Mouse (Mus musculus): ENCODE results near the gene Cyp2c70. TPM values are rescaled to one million over a fixed set of nuclear protein-coding genes. Genes with fewer than 3 reads are reported as not detected.
"Not testable (repeated sequence)": the region's sequence is repeated elsewhere in the genome, so short reads cannot be mapped to it uniquely, and the experiment has no call there.

The Cyp2c70 gene
- not detected in 2 replicates for polyA plus RNA-seq (2015; fragmentation: Nextera tagmentation; extraction: Ambion mirVana)

GRCm38 (mm10) chr19:40187160-40187559 lies at the start of gene Cyp2c70:
Cyp2c70 (minus strand) TSS chr19:40187333.
- Histone ChIP-seq H3K9me3 (no peaks in the 10 kb centered on the region), H3K4me3 (no peak within 1 kb of the TSS), H3K27me3 (replicated peaks) (no peaks in the 10 kb centered on the region), H3K27ac (no peak within 1 kb of the TSS), H3K36me3 (replicated peaks) (no peaks in the 10 kb centered on the region), H3K4me2 (no peak within 1 kb of the TSS), H3K4me1 (no peaks in the 10 kb centered on the region), H3K9ac (no peak within 1 kb of the TSS)
- 84% methylated on average over 5 of the region's 5 CpGs for WGBS
- ATAC-seq (replicated peaks), result no peak

- Histone ChIP-seq H3K9ac (no peak overlapping the region), H3K27ac (no peak overlapping the region), H3K4me3 (no peak overlapping the region), H3K27me3 (replicated peaks) (no peaks in the 10 kb centered on the region), H3K4me1 (no peaks in the 10 kb centered on the region), H3K36me3 (replicated peaks) (no peaks in the 10 kb centered on the region), H3K9me3 (no peaks in the 10 kb centered on the region), H3K4me2 (no peak overlapping the region)
- ATAC-seq (replicated peaks), result no peak
- 94% methylated on average over 2 of the region's 2 CpGs for WGBS
Observed at GRCm38 (mm10) chr19:40232560-40232959, 45.4 kb upstream of the Cyp2c70 start.

GRCm38 (mm10) chr19:40231825-40232541 lies 44.9 kb upstream of the Cyp2c70 start:
- 79% methylated on average over 7 of the region's 7 CpGs for WGBS
- ATAC-seq (replicated peaks), result no peak; the same call in 1 of the 2 replicates

GRCm38 (mm10) chr19:40231074-40231738 lies 44.1 kb upstream of the Cyp2c70 start:
- ATAC-seq (replicated peaks), result no peak
- Histone ChIP-seq H3K9ac (no peak overlapping the region), H3K27ac (no peak overlapping the region), H3K4me1 (no peaks in the 10 kb centered on the region), H3K27me3 (replicated peaks) (no peaks in the 10 kb centered on the region), H3K9me3 (no peaks in the 10 kb centered on the region), H3K36me3 (replicated peaks) (no peaks in the 10 kb centered on the region), H3K4me3 (no peak overlapping the region), H3K4me2 (no peak overlapping the region)
- WGBS, result 89% methylated on average over 13 of the region's 13 CpGs

More at GRCm38 (mm10) chr19:40231825-40232541, 44.9 kb upstream of the Cyp2c70 start:
- H3K4me3 ChIP-seq, result no peak overlapping the region
- H3K27ac ChIP-seq, result no peak overlapping the region
- no peaks in the 10 kb centered on the region for H3K4me1 ChIP-seq
- H3K9me3 ChIP-seq, result no peaks in the 10 kb centered on the region
- no peaks in the 10 kb centered on the region for H3K27me3 ChIP-seq (replicated peaks)
- no peak overlapping the region for H3K4me2 ChIP-seq
- H3K36me3 ChIP-seq (replicated peaks), result no peaks in the 10 kb centered on the region
- H3K9ac ChIP-seq, result no peak overlapping the region

- H3K4me1 ChIP-seq, result no peaks in the 10 kb centered on the region
- 90% methylated on average over 12 of the region's 12 CpGs for WGBS
- no peaks in the 10 kb centered on the region for H3K27me3 ChIP-seq (replicated peaks)
- H3K4me3 ChIP-seq, result no peak overlapping the region
- H3K4me2 ChIP-seq, result no peak overlapping the region
- no peak overlapping the region for H3K27ac ChIP-seq
- no peaks in the 10 kb centered on the region for H3K36me3 ChIP-seq (replicated peaks)
- no peaks in the 10 kb centered on the region for H3K9me3 ChIP-seq
- ATAC-seq (replicated peaks), result no peak
- H3K9ac ChIP-seq, result no peak overlapping the region
Observed at GRCm38 (mm10) chr19:40226516-40227151, 39.5 kb upstream of the Cyp2c70 start.

- Histone ChIP-seq H3K4me3 (no peak overlapping the region), H3K36me3 (replicated peaks) (no peaks in the 10 kb centered on the region), H3K4me2 (no peak overlapping the region), H3K27ac (no peak overlapping the region), H3K4me1 (no peaks in the 10 kb centered on the region), H3K9me3 (no peaks in the 10 kb centered on the region), H3K9ac (no peak overlapping the region), H3K27me3 (replicated peaks) (no peaks in the 10 kb centered on the region)
- 72% methylated on average over 5 of the region's 5 CpGs for WGBS
- ATAC-seq (replicated peaks), result peak; percentile 37; the same call in 1 of the 2 replicates
Observed at GRCm38 (mm10) chr19:40225761-40226110, 38.6 kb upstream of the Cyp2c70 start.

- no peak overlapping the region for H3K4me2 ChIP-seq
- H3K4me3 ChIP-seq, result no peak overlapping the region
- H3K9ac ChIP-seq, result no peak overlapping the region
- H3K36me3 ChIP-seq (replicated peaks), result no peaks in the 10 kb centered on the region
- H3K27ac ChIP-seq, result no peak overlapping the region
- no peaks in the 10 kb centered on the region for H3K27me3 ChIP-seq (replicated peaks)
- ATAC-seq (replicated peaks), result peak; percentile 89
- WGBS, result 70% methylated on average over 5 of the region's 5 CpGs
- no peaks in the 10 kb centered on the region for H3K9me3 ChIP-seq
- no peaks in the 10 kb centered on the region for H3K4me1 ChIP-seq
Observed at GRCm38 (mm10) chr19:40225102-40225760, 38.1 kb upstream of the Cyp2c70 start.

- H3K27me3 ChIP-seq (replicated peaks); H3K4me1 ChIP-seq; H3K4me3 ChIP-seq; ATAC-seq (replicated peaks); H3K4me2 ChIP-seq; H3K9ac ChIP-seq; H3K36me3 ChIP-seq (replicated peaks); H3K27ac ChIP-seq; H3K9me3 ChIP-seq: not testable (repeated sequence)
- WGBS, result 93% methylated on average over 9 of the region's 9 CpGs
Observed at GRCm38 (mm10) chr19:40222307-40222706, 35.2 kb upstream of the Cyp2c70 start.

GRCm38 (mm10) chr19:40220878-40221277 lies 33.7 kb upstream of the Cyp2c70 start:
- Histone ChIP-seq H3K9ac (no peak overlapping the region), H3K9me3 (no peaks in the 10 kb centered on the region), H3K36me3 (replicated peaks) (no peaks in the 10 kb centered on the region), H3K4me1 (no peaks in the 10 kb centered on the region), H3K4me2 (no peak overlapping the region), H3K27ac (no peak overlapping the region), H3K4me3 (no peak overlapping the region), H3K27me3 (replicated peaks) (no peaks in the 10 kb centered on the region)
- 87% methylated on average over 5 of the region's 5 CpGs for WGBS
- no peak for ATAC-seq (replicated peaks)

GRCm38 (mm10) chr19:40202947-40203346 lies 15.8 kb upstream of the Cyp2c70 start:
- peak; percentile 42; the same call in 1 of the 2 replicates for ATAC-seq (replicated peaks)
- 28% methylated on average over 4 of the region's 4 CpGs for WGBS

GRCm38 (mm10) chr19:40190596-40190995 lies 3.5 kb upstream of the Cyp2c70 start:
- Histone ChIP-seq H3K4me2 (no peak overlapping the region), H3K9ac (no peak overlapping the region), H3K4me3 (no peak overlapping the region), H3K9me3 (no peaks in the 10 kb centered on the region), H3K27ac (no peak overlapping the region), H3K27me3 (replicated peaks) (no peaks in the 10 kb centered on the region), H3K36me3 (replicated peaks) (no peaks in the 10 kb centered on the region), H3K4me1 (no peaks in the 10 kb centered on the region)
- no peak for ATAC-seq (replicated peaks)
- WGBS, result 93% methylated on average over 10 of the region's 10 CpGs

More at GRCm38 (mm10) chr19:40202947-40203346, 15.8 kb upstream of the Cyp2c70 start:
- not testable (repeated sequence) for H3K9ac ChIP-seq; H3K36me3 ChIP-seq (replicated peaks); H3K4me3 ChIP-seq; H3K4me2 ChIP-seq; H3K9me3 ChIP-seq; H3K4me1 ChIP-seq; H3K27me3 ChIP-seq (replicated peaks); H3K27ac ChIP-seq

GRCm38 (mm10) chr19:40183600-40183999 lies 3.5 kb downstream of the Cyp2c70 start:
- no peaks in the 10 kb centered on the region for H3K27me3 ChIP-seq (replicated peaks)
- no peaks in the 10 kb centered on the region for H3K9me3 ChIP-seq
- WGBS, result 95% methylated on average over 5 of the region's 5 CpGs
- H3K4me1 ChIP-seq, result no peaks in the 10 kb centered on the region
- H3K4me3 ChIP-seq, result no peak overlapping the region
- H3K9ac ChIP-seq, result no peak overlapping the region
- no peak overlapping the region for H3K27ac ChIP-seq
- no peak for ATAC-seq (replicated peaks)
- no peak overlapping the region for H3K4me2 ChIP-seq
- no peaks in the 10 kb centered on the region for H3K36me3 ChIP-seq (replicated peaks)

All from midbrain, embryonic 15.5 days (tissue).